Mouse (Mus musculus) lung, postnatal 0 days (tissue): Measurements from ENCODE around the gene Aes. TPM values are rescaled to one million over a fixed set of nuclear protein-coding genes. Genes with fewer than 3 reads are reported as not detected.

ENCODE experiments used
- ATAC-seq: fragments of 200-750 bp; cut with Nextera tagmentation; 2 replicates; pipeline ENCODE4 v1.8.0; 2017; ENCODE audit warnings: moderate library complexity
- DNase-seq: peaks from one replicate; pipeline ENCODE4 v3.0.0-alpha.2; 2016; ENCODE audit warnings: low spot score
- H3K27ac ChIP-seq: fragments of 300-500 bp; sonication (generic); 2 replicates; pipeline ENCODE4 v1.5.1; 2014; ENCODE audit warnings: antibody characterized with exemption, mild to moderate bottlenecking, low read length, mixed read lengths
- H3K27me3 ChIP-seq: fragments of 300-500 bp; sonication (generic); replicated peaks from 2 replicates; pipeline ENCODE4 v1.6.1; 2014; ENCODE audit warnings: low read length, mixed read lengths; ENCODE audit not compliant: insufficient read depth
- H3K36me3 ChIP-seq: fragments of 300-500 bp; sonication (generic); 2 replicates; pipeline ENCODE4 v1.6.1; 2014; ENCODE audit warnings: low read length, mixed read lengths; ENCODE audit not compliant: insufficient read depth
- H3K4me1 ChIP-seq: fragments of 300-500 bp; sonication (generic); 2 replicates; pipeline ENCODE4 v1.6.1; 2014; ENCODE audit warnings: antibody characterized with exemption, low read depth, low read length, mixed read lengths; ENCODE audit not compliant: insufficient read depth
- H3K4me2 ChIP-seq: fragments of 300-500 bp; sonication (generic); replicated peaks from 2 replicates; pipeline ENCODE4 v1.6.1; 2014; ENCODE audit warnings: low read depth, mild to moderate bottlenecking, low read length, moderate library complexity, mixed read lengths
- H3K4me3 ChIP-seq: fragments of 300-500 bp; sonication (generic); 2 replicates; pipeline ENCODE4 v1.5.1; 2014; ENCODE audit warnings: low read depth, low read length
- H3K9ac ChIP-seq: fragments of 300-500 bp; sonication (generic); replicated peaks from 2 replicates; pipeline ENCODE4 v1.6.1; 2014; ENCODE audit warnings: low read depth, mild to moderate bottlenecking
- H3K9me3 ChIP-seq: fragments of 300-500 bp; sonication (generic); 2 replicates; pipeline ENCODE4 v1.6.1; 2016; ENCODE audit warnings: low read length, mixed read lengths
- CTCF ChIP-seq: IDR thresholded peaks from 2 replicates; pipeline ENCODE4 v1.5.1; 2016; ENCODE audit warnings: antibody characterized with exemption, mild to moderate bottlenecking
- EP300 ChIP-seq: IDR thresholded peaks from 2 replicates; pipeline ENCODE4 v1.6.1; 2016; ENCODE audit warnings: antibody characterized with exemption, mild to moderate bottlenecking, control low read depth
- WGBS: fragments of 180-500 bp; shearing (Covaris S2); extraction: QIAGEN DNeasy Blood & Tissue Kit; methylation state at CpG from one replicate; pipeline ENCODE4 v1.1.7; 2014; 5-methylcytosine and 5-hydroxymethylcytosine counted together
- polyA plus RNA-seq: library from polyadenylated mRNA; unstranded; fragments of >200 nt; fragmentation: Nextera tagmentation; extraction: Ambion mirVana; gene quantifications from 2 replicates; pipeline ENCODE4 v1.2.1, GENCODE M21; 2015

Aes gene
- 467 and 473 TPM in 2 replicates for polyA plus RNA-seq

- peaks cover 21% of the 10 kb centered on the region; the same call in 1 of the 2 replicates for H3K4me1 ChIP-seq
- 1% methylated on average over 21 of the region's 53 CpGs for WGBS
- H3K27me3 ChIP-seq, result no peaks in the 10 kb centered on the region
- H3K4me3 ChIP-seq, result peak within 1 kb of the TSS; percentile 90
- peak within 1 kb of the TSS; percentile 87 for H3K9ac ChIP-seq
- ATAC-seq (peak; percentile 73), DNase-seq (peak; percentile 72)
- peak within 1 kb of the TSS; percentile 84 for H3K4me2 ChIP-seq
- H3K9me3 ChIP-seq, result no peaks in the 10 kb centered on the region
- TF ChIP-seq CTCF, result no peak
- no peak for TF ChIP-seq EP300
- peak within 1 kb of the TSS; percentile 85 for H3K27ac ChIP-seq
- no peaks in the 10 kb centered on the region for H3K36me3 ChIP-seq
Measured at GRCm38 (mm10) chr10:81559163-81559626, at the start of gene Aes. Aes (plus strand) TSS chr10:81559488.

GRCm38 (mm10) chr10:81510246-81510810 lies 49.0 kb upstream of the Aes start:
- Histone ChIP-seq H3K27me3 (no peaks in the 10 kb centered on the region), H3K9me3 (no peaks in the 10 kb centered on the region), H3K27ac (no peak overlapping the region), H3K9ac (no peak overlapping the region), H3K4me2 (no peak overlapping the region), H3K4me3 (no peak overlapping the region), H3K4me1 (no peaks in the 10 kb centered on the region), H3K36me3 (no peaks in the 10 kb centered on the region)
- no peak for TF ChIP-seq CTCF
- no peak for TF ChIP-seq EP300
- DNase-seq (no peak), ATAC-seq (0 out of 2 replicates have a peak, but pooled peaks have one; percentile 43)
- 57% methylated on average over 14 of the region's 14 CpGs for WGBS

GRCm38 (mm10) chr10:81513798-81514197 lies 45.5 kb upstream of the Aes start:
- Histone ChIP-seq H3K27ac (no peak overlapping the region), H3K4me1 (no peaks in the 10 kb centered on the region), H3K9me3 (no peaks in the 10 kb centered on the region), H3K9ac (no peak overlapping the region), H3K36me3 (no peaks in the 10 kb centered on the region), H3K4me3 (no peak overlapping the region), H3K27me3 (no peaks in the 10 kb centered on the region), H3K4me2 (no peak overlapping the region)
- no peak for ATAC-seq
- DNase-seq, result no peak
- WGBS, result 86% methylated on average over 5 of the region's 5 CpGs
- TF ChIP-seq EP300, result no peak
- TF ChIP-seq CTCF, result no peak

- no peak for DNase-seq
Measured at GRCm38 (mm10) chr10:81517227-81517626, 42.1 kb upstream of the Aes start.

GRCm38 (mm10) chr10:81518546-81518945 lies 40.7 kb upstream of the Aes start:
- Histone ChIP-seq H3K36me3 (no peaks in the 10 kb centered on the region), H3K4me3 (no peak overlapping the region), H3K27me3 (no peaks in the 10 kb centered on the region), H3K9me3 (no peaks in the 10 kb centered on the region), H3K27ac (no peak overlapping the region), H3K9ac (no peak overlapping the region), H3K4me2 (no peak overlapping the region), H3K4me1 (peaks cover under 1% of the 10 kb centered on the region; the same call in 1 of the 2 replicates)
- 12% methylated on average over 4 of the region's 4 CpGs for WGBS
- peak; percentile 67 for DNase-seq
- peak; percentile 83 for TF ChIP-seq CTCF
- TF ChIP-seq EP300, result no peak
- peak; percentile 67 for ATAC-seq

More at GRCm38 (mm10) chr10:81517227-81517626, 42.1 kb upstream of the Aes start:
- Histone ChIP-seq H3K4me3 (no peak overlapping the region), H3K27ac (no peak overlapping the region), H3K27me3 (no peaks in the 10 kb centered on the region), H3K36me3 (no peaks in the 10 kb centered on the region), H3K9ac (no peak overlapping the region), H3K4me2 (no peak overlapping the region), H3K9me3 (no peaks in the 10 kb centered on the region), H3K4me1 (no peaks in the 10 kb centered on the region)
- TF ChIP-seq CTCF (no peak), EP300 (no peak)
- 63% methylated on average over 8 of the region's 8 CpGs for WGBS
- ATAC-seq, result no peak

GRCm38 (mm10) chr10:81519227-81519977 lies 39.9 kb upstream of the Aes start:
- TF ChIP-seq EP300, result no peak
- no peak for TF ChIP-seq CTCF
- peaks cover 6% of the 10 kb centered on the region; the same call in 1 of the 2 replicates for H3K4me1 ChIP-seq
- H3K36me3 ChIP-seq, result no peaks in the 10 kb centered on the region
- no peak overlapping the region for H3K27ac ChIP-seq
- H3K4me2 ChIP-seq, result no peak overlapping the region
- DNase-seq (no peak), ATAC-seq (0 out of 2 replicates have a peak, but pooled peaks have one; percentile 16)
- no peak overlapping the region for H3K9ac ChIP-seq
- H3K27me3 ChIP-seq, result no peaks in the 10 kb centered on the region
- WGBS, result 66% methylated on average over 6 of the region's 6 CpGs
- H3K9me3 ChIP-seq, result no peaks in the 10 kb centered on the region
- H3K4me3 ChIP-seq, result no peak overlapping the region
